Mouse (Mus musculus) liver (tissue): ENCODE data around the gene Rtn4.
"Not testable (repeated sequence)": the region's sequence is repeated elsewhere in the genome, so short reads cannot be mapped to it uniquely, and the experiment has no call there.

Experiments used
- DNase-seq: peaks from one replicate; pipeline ENCODE4 v3.0.0-alpha.2; 2020; ENCODE audit warnings: mixed read lengths

Rtn4 gene

GRCm38 (mm10) chr11:29692683-29693272, at the start of gene Rtn4:
Gene Rtn4, plus strand, starts transcription at chr11:29692947.
- DNase-seq = peak; percentile 99

GRCm38 (mm10) chr11:29644421-29644820, 48.3 kb upstream of the Rtn4 start:
- no peak for DNase-seq

DNA sequence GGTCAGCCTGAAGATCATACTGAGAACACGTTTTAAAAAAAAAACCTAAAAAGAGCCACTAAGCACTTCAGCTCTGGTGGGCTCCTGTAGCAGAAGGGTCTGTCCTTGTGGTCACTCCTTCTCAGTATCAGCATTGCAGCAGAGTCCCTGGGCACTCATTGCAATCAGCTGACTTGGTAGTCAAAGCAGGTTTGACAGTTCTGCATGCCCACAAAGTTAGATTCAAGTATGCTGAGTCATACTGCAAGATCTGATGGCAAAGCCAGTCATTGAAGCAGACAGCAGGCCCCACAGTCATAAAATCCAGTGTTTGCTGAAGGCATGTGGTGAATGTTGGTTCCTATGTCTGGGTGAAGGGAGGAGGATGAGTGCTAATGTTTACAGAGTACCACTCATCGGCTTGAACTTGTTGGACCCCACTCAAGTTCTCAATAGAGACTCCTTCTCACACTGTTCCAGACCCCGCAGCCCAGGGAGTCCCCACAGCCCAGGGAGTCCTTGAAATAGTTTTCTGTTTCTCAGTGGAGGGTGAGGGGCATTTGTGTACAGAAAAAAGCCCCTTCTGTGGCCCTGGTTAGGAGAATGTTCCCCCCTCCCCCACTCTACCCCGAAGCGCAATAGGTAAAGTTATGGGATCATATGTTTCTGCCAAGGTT, 47.2 kb upstream of the Rtn4 start:
- peak; percentile 13 for DNase-seq

DNA sequence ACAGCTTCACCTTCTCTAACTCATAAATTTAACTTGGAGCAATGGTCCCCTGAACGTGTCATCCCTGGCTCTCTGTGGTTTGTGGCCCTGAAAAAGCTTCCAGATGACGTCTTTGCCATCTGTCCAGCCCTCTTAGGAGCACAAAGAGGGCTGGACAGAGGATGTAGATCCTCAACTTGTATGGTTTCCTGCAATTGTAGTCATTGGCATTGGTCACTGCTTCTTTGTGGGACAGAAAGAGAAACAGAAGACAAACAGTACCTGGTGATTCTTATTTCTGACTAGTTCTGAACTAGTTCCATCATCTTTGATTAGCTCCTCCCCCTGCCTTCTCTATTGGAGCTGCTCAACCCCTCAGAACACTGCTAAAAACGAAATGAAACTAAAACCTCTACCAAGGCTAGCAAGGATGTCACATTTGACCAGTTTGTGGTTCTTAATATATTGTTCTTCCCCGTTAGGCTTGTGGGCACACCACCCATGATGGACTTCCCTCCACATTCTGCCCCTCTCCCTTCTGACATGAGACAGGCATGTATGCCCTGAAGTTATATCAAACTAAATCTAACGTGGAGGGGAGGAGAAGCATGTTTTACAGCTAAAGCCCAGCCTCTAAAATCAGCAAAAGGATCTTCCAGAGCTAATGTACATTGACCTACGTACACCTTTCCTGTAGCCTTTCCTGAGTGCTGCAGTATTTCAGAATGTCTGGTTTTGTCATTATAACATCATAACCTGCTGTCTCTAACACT, 45.0 kb upstream of the Rtn4 start:
- DNase-seq = no peak

DNA sequence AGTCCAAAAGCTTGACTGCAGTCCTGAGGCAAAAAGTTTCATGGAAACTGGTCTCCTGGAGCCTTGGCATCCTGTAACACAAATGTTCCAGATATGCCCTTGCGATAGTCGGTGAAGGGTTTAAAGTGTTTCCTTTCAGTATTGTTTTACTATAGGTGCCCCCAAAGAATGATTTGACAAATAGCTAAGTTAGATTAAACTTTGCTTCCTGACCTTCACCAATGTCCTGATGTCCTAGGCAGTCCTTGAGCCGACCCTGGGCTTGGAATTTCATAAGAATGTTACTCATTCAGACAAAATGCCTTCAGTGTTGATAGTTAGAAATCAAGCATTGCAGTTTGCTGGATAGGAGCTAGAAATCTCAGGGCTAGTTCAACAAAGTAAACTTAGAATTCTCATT, 37.4 kb upstream of the Rtn4 start:
- DNase-seq = not testable (repeated sequence)

- DNase-seq = no peak
These were observed 32.0 kb upstream of the Rtn4 start for GRCm38 (mm10) chr11:29660740-29661139.

GRCm38 (mm10) chr11:29667634-29668033, 25.1 kb upstream of the Rtn4 start:
- no peak for DNase-seq

DNA sequence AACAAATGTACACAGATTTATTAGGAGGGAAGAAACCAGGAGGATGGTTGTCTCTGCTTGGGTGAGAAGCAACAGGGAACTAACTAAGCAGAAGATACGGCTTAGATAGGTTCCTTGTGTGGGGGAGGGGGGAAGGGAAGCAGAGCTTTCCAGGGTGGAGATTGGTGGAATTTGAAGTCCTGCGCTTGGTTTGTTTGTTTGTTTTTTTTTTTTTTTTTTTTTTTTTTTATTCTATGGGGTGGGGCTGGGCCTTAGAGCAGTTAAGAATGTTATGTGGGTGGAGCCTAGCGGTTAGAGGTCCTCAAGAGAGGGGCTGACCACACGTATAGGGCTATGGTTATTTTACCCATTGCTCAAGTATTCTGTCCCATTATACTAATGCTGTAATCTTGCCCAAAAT, 23.0 kb upstream of the Rtn4 start:
- no peak for DNase-seq

DNA sequence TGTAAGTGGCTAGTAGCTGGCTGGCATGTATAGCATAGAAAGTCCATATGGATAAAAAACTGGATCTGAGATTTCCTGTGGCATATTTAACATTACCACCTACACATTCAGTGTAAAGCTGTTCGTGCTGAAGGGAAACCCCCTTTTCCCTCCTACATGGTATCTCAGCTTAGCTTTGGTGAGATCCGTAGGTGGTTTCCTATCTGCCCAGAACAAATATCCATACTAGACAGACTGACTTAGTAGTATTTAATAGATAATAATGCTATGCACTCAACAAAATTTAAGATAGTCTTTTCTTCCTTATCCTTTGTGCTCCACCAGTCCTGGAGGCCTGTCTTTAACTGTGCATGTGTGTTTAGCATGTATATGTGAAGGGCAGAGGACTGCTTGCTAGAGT, 19.4 kb upstream of the Rtn4 start:
- no peak for DNase-seq

GRCm38 (mm10) chr11:29676718-29677117, 16.0 kb upstream of the Rtn4 start:
- DNase-seq = peak; percentile 40

GRCm38 (mm10) chr11:29679942-29680341, 12.8 kb upstream of the Rtn4 start:
- DNase-seq = no peak

GRCm38 (mm10) chr11:29680771-29681170, 12.0 kb upstream of the Rtn4 start:
- no peak for DNase-seq

GRCm38 (mm10) chr11:29684272-29684671, 8.5 kb upstream of the Rtn4 start:
- DNase-seq = no peak

- DNase-seq = no peak
These were observed 6.6 kb upstream of the Rtn4 start for GRCm38 (mm10) chr11:29686176-29686575.

- DNase-seq = no peak
These were observed 1.2 kb upstream of the Rtn4 start for GRCm38 (mm10) chr11:29691556-29691955.

GRCm38 (mm10) chr11:29692111-29692682, 550 bp upstream of the Rtn4 start:
- no peak for DNase-seq

- DNase-seq = peak; percentile 88
These were observed 1.0 kb downstream of the Rtn4 start for GRCm38 (mm10) chr11:29693576-29694410.

- no peak for DNase-seq
These were observed 2.0 kb downstream of the Rtn4 start for GRCm38 (mm10) chr11:29694754-29695153.

- no peak for DNase-seq
These were observed 10.0 kb downstream of the Rtn4 start for GRCm38 (mm10) chr11:29702721-29703120.

GRCm38 (mm10) chr11:29705263-29705662, 12.5 kb downstream of the Rtn4 start:
- no peak for DNase-seq

- DNase-seq = no peak
These were observed 14.1 kb downstream of the Rtn4 start for GRCm38 (mm10) chr11:29706845-29707244.

- no peak for DNase-seq
These were observed 16.8 kb downstream of the Rtn4 start for GRCm38 (mm10) chr11:29709512-29709911.

DNA sequence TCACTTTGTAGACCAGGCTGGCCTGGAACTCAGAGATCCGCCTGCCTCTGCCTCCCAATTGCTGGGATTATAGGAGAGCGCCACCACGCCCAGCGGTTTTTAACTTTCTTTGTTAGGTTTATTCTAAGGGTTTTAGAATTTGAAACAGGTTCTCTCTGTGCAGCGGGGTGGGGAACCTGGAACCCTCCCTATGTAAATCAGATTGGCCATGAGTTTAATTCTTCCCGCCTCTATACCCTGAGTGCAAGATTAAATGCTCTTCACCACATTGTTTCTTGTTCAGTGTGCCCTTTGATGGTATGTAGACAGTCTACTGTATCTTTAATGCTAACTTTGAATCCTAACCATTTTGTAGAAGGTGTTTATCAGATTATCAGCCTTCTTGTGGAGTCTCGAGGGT, 21.4 kb downstream of the Rtn4 start:
- DNase-seq = no peak
